Mouse (Mus musculus) liver, embryonic 15.5 days (tissue): Measurements from ENCODE around the gene Sap25. TPM values are rescaled to one million over a fixed set of nuclear protein-coding genes. Genes with fewer than 3 reads are reported as not detected.

Experiments used
- ATAC-seq: fragments of 200-750 bp; cut with Nextera tagmentation; 2 replicates; pipeline ENCODE4 v1.8.0; 2017; ENCODE audit warnings: moderate number of reproducible peaks, mild to moderate bottlenecking, moderate library complexity; ENCODE audit not compliant: insufficient read depth
- H3K27ac ChIP-seq: fragments of 300-500 bp; sonication (generic); replicated peaks from 2 replicates; pipeline ENCODE4 v1.5.1; 2015; ENCODE audit warnings: mild to moderate bottlenecking, inconsistent platforms
- H3K27me3 ChIP-seq: fragments of 300-500 bp; sonication (generic); 2 replicates; pipeline ENCODE4 v1.6.1; 2015; ENCODE audit warnings: mild to moderate bottlenecking, inconsistent platforms
- H3K36me3 ChIP-seq: fragments of 300-500 bp; sonication (generic); replicated peaks from 2 replicates; pipeline ENCODE4 v1.6.1; 2015; ENCODE audit warnings: moderate library complexity, mild to moderate bottlenecking, inconsistent platforms
- H3K4me1 ChIP-seq: fragments of 300-500 bp; sonication (generic); replicated peaks from 2 replicates; pipeline ENCODE4 v1.6.1; 2015; ENCODE audit warnings: inconsistent platforms
- H3K4me2 ChIP-seq: fragments of 300-500 bp; sonication (generic); 2 replicates; pipeline ENCODE4 v1.6.1; 2015; ENCODE audit warnings: moderate library complexity, mild to moderate bottlenecking, inconsistent platforms
- H3K4me3 ChIP-seq: fragments of 300-500 bp; sonication (generic); replicated peaks from 2 replicates; pipeline ENCODE4 v1.5.1; 2015; ENCODE audit warnings: mild to moderate bottlenecking, inconsistent platforms
- H3K9ac ChIP-seq: fragments of 300-500 bp; sonication (generic); 2 replicates; pipeline ENCODE4 v1.6.1; 2015; ENCODE audit warnings: moderate library complexity, mild to moderate bottlenecking, inconsistent platforms
- H3K9me3 ChIP-seq: fragments of 300-500 bp; sonication (generic); replicated peaks from 2 replicates; pipeline ENCODE4 v1.6.1; 2016; ENCODE audit warnings: inconsistent platforms
- WGBS: fragments of 180-500 bp; shearing (Covaris S2); methylation state at CpG from one replicate; pipeline ENCODE4 v1.1.7; 2015; ENCODE audit warnings: mixed read lengths; ENCODE audit not compliant: insufficient replicate concordance; 5-methylcytosine and 5-hydroxymethylcytosine counted together
- polyA plus RNA-seq: library from polyadenylated mRNA; unstranded; fragments of >200 nt; fragmentation: Nextera tagmentation; extraction: Ambion mirVana; gene quantifications from 2 replicates; pipeline ENCODE4 v1.2.1, GENCODE M21; 2015

Sap25 gene
- polyA plus RNA-seq, 1 experiment from 2014 or later: 3.6 TPM

DNA sequence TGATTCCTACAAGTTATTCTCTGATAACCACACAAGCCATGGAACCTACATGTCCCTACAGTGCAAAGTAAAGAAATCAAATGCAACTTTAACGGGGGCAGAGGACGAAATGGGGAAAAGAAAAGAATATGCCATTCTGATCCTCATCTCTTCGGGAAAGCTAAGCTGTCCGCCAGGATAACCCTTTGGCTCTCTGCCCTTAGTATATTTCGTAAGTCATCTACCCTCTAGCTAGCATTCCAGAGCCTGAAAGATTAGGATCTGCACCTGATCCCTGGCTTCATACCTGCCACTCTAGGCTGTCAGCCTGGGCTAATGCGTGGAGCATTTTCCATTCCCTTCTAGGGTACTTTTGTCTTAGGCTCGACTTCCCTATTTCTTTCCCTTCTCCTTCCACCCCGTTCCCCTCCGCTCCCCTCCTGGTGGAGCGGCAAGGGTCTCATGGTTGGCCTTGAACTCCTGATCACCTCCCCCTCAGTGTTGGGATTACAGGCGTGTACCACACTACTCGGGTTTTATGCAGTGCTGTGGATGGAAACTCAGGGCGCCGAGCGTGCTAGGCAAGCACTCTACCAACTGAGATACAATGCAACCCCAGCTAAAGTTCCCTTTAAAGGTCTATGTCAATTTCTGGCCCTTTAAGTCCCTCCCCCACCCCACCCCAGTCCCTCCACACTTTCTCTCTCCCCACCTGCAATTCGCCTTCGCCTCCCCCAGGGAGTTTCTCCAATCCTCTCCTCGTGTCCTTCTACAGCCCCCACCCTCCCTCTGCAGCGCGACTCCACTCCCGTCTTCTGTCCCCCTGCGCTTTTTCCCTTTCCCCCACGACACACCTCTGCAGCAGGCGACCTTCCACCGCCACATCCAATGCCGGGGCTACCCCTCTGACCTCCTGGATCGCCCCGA lies 42.5 kb downstream of the Sap25 start:
- Histone ChIP-seq H3K27me3 (no peaks in the 10 kb centered on the region), H3K4me3 (peak overlapping the region; percentile 92), H3K9me3 (no peaks in the 10 kb centered on the region), H3K27ac (peak overlapping the region; percentile 97), H3K9ac (peak overlapping the region; percentile 86), H3K4me2 (peak overlapping the region; percentile 89), H3K4me1 (peaks cover 78% of the 10 kb centered on the region), H3K36me3 (peaks cover 39% of the 10 kb centered on the region)
- WGBS: 3% methylated on average over 28 of the region's 28 CpGs
- no peak for ATAC-seq

DNA sequence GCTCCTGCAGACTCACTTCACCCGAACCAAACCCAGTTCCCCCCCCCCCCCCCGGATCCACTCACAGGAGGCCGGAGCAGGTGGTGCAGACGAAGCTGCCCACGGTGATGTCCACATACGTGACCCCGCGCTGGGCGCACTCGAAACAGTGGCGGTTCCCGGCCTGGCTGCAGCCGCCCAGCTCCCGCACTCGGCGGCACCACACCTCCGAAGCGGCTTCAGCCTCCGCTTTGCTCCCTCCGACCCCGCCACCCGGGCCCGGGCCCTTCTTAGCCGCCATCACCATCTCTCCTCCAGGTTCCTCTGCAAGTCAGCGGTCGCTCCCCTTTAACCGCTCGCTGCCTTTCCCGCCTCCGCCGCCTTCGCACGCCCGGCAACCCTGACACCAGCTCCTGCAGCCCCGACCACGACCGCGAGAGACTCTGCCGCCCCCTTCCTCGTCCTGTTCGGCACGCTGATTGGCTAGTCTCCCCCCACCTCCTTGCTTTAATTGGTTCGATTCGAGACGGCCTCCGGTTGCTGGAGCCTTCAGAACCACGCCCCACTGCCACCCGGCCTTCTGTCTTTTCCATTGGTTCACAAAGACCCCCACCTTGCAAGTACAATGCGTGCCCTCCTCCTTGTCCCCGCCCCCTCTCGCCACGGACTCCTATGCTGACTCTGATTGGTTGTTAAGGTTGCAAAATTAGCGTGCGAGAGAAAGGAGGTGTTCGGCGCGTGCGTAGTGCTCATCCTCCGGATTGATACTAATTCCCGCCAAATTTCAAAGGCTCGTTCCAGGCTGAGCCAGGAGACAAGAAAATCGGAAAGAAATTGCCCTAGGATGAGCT lies 43.4 kb downstream of the Sap25 start, which contains the start of gene Agfg2:
TSS of gene Agfg2 (minus strand) at position 433 of the 830 bp plus-strand sequence.
- Histone ChIP-seq H3K4me3 (peak within 1 kb of the TSS; percentile 92), H3K4me2 (peak within 1 kb of the TSS; percentile 89), H3K27me3 (no peaks in the 10 kb centered on the region), H3K36me3 (peaks cover 30% of the 10 kb centered on the region), H3K4me1 (peaks cover 81% of the 10 kb centered on the region), H3K9ac (peak within 1 kb of the TSS; percentile 86), H3K27ac (peak within 1 kb of the TSS; percentile 97), H3K9me3 (no peaks in the 10 kb centered on the region)
- under 1% methylated on average over 62 of the region's 62 CpGs for WGBS
- peak; percentile 84 for ATAC-seq

DNA sequence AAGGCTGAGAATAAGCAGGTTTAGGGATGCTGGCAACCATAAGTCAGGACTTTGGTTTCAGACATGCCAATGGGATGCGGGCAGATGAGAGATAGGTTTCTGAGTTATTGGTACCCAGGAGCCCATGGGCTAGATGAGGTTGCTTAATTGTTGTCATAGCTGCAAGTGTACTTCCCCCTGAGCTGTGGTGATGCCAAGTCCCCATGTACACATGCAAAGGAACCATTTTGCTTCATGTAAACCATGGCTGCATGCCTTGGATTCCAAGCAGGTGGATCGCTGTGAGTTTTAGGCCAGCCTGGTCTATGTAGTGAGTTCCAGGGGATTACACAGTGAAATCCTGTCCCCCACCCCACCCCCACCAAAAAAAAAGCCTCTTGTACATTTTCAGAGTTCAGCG lies 44.5 kb downstream of the Sap25 start:
- Histone ChIP-seq H3K9me3 (no peaks in the 10 kb centered on the region), H3K9ac (peak overlapping the region; percentile 63), H3K4me1 (peaks cover 85% of the 10 kb centered on the region), H3K27me3 (no peaks in the 10 kb centered on the region), H3K36me3 (peaks cover 19% of the 10 kb centered on the region), H3K4me3 (peak overlapping the region; percentile 45), H3K4me2 (peak overlapping the region; percentile 89), H3K27ac (peak overlapping the region; percentile 97)
- 29% methylated on average over 3 of the region's 3 CpGs for WGBS
- no peak for ATAC-seq

DNA sequence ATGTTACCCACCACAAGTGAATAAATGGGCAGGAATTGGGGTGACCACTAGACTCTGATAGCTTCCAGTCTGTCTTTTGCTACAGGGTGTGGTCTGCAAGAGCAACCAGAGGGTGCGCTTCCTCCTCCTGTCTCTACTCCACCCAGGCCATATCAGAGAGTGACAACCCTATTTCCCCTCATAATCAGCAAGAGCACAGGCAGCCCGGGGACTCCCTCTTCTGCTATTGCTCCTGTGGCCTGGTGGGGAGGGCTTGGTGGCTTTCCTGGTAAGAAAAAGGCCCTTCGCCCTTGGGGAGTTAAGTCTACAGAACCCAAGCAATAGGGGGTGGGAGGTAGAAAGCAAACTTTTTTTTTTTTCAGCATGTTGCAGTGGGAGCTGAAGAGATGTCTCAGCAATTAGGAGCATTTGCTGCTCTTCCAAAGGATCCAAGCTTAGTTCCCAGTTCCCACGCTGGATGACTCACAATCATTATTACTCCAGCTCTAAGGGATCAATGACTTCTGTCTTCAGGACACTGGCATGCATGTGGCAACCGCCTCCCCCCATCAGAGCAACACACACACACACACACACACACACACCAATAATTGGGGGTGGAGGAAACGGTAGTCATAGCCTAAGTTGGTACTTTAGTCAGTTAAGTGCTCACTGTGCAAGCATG lies 45.1 kb downstream of the Sap25 start:
- H3K4me3 ChIP-seq: peak overlapping the region; percentile 45
- H3K36me3 ChIP-seq: peaks cover 13% of the 10 kb centered on the region
- H3K27ac ChIP-seq: peak overlapping the region; percentile 97
- no peaks in the 10 kb centered on the region for H3K9me3 ChIP-seq
- 14% methylated on average over 6 of the region's 6 CpGs for WGBS
- peak overlapping the region; percentile 63 for H3K9ac ChIP-seq
- peaks cover 80% of the 10 kb centered on the region for H3K4me1 ChIP-seq
- H3K4me2 ChIP-seq: peak overlapping the region; percentile 89
- no peaks in the 10 kb centered on the region for H3K27me3 ChIP-seq
- ATAC-seq: peak; percentile 86

DNA sequence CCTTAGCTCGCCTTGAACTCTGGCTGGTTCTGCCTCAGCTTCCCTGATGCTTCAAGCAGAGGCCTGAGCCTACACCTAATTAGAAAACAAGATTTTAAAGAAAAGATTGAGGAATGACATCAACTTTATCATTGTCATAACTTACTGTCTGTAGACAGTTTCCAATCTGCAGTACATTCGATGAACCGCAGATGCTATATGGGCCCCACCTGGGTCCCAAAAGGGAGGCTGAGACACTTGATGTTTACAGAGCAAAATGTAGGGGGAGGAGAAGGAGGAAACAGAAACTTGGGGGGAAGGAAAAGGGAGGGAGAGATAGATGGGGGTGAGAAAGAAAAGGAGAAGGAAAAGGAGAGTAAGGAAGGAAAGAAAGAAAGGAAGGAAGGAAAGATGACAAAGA lies 48.8 kb downstream of the Sap25 start:
- Histone ChIP-seq H3K9ac (no peak overlapping the region), H3K4me3 (no peak overlapping the region), H3K9me3 (no peaks in the 10 kb centered on the region), H3K36me3 (no peaks in the 10 kb centered on the region), H3K4me2 (no peak overlapping the region), H3K27me3 (no peaks in the 10 kb centered on the region), H3K4me1 (peaks cover 54% of the 10 kb centered on the region), H3K27ac (peak overlapping the region; percentile 97)
- 80% methylated on average over 3 of the region's 3 CpGs for WGBS
- ATAC-seq: no peak

DNA sequence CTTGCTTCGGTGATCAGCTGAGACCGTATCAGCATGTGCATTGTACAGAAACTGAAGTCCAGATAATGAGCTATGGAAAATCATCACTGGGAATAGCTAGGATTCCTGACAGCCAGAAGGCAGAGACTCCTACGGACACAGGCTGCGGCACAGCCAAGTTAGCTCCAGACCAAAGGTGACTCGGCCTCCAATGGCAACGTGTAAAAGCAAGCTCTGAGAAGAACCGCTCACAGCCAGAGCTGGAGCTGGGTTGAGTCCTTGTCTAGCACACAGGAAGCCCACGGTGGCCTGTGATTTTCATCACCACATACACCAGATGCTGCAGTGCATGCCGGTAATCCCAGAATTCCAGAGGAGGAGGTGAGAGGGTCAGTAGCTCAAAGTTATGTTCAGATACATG lies 49.4 kb downstream of the Sap25 start:
- Histone ChIP-seq H3K27ac (peak overlapping the region; percentile 97), H3K4me3 (no peak overlapping the region), H3K9me3 (no peaks in the 10 kb centered on the region), H3K4me2 (no peak overlapping the region), H3K9ac (no peak overlapping the region), H3K27me3 (no peaks in the 10 kb centered on the region), H3K36me3 (no peaks in the 10 kb centered on the region), H3K4me1 (peaks cover 49% of the 10 kb centered on the region)
- no peak for ATAC-seq
- WGBS: 70% methylated on average over 9 of the region's 9 CpGs

DNA sequence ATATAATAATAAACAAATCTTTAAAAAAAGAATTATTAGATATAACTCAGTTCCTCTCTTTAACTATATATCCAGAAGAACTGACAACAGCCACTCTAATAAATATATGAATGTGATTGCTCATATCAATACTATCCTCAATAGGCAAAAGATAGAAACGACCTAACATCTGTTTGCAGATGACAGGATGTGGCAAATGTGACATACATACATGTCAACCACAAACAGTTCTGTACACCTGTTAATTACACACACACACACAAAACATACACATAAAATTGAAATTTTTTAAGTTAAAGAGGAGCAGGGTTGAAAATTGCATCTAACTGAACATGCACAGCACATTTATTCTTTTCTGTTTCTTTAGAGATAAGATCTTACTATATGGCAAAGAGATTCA lies 50.7 kb downstream of the Sap25 start:
- Histone ChIP-seq H3K27ac (no peak overlapping the region), H3K4me2 (no peak overlapping the region), H3K4me1 (peaks cover 36% of the 10 kb centered on the region), H3K9me3 (no peaks in the 10 kb centered on the region), H3K9ac (no peak overlapping the region), H3K4me3 (no peak overlapping the region), H3K36me3 (no peaks in the 10 kb centered on the region), H3K27me3 (no peaks in the 10 kb centered on the region)
- 15% methylated on average over 1 of the region's 1 CpGs for WGBS
- ATAC-seq: no peak

Other genes starting within 250 kb of the Sap25 start
- gene Zan, start 164.3 kb upstream of the Sap25 start, polyA plus RNA-seq: 0.07 and 0.25 TPM in 2 replicates
- gene Pop7, start 138.8 kb upstream of the Sap25 start, polyA plus RNA-seq: 29.4 and 33.4 TPM in 2 replicates
- gene Gigyf1, start 122.8 kb upstream of the Sap25 start, polyA plus RNA-seq: 3.2 and 3.8 TPM in 2 replicates
- 0.68 and 1.0 TPM in 2 replicates for gene Epo, start 108.1 kb upstream of the Sap25 start, polyA plus RNA-seq
- 150 and 161 TPM in 2 replicates for gene Gnb2, start 107.8 kb upstream of the Sap25 start, polyA plus RNA-seq
- gene Actl6b, start 87.8 kb upstream of the Sap25 start, polyA plus RNA-seq: 0.07 TPM in 2 replicates
- 55.1 and 65.5 TPM in 2 replicates for gene Tfr2, start 71.5 kb upstream of the Sap25 start, polyA plus RNA-seq
- 29.7 and 31.7 TPM in 2 replicates for gene Mospd3, start 40.3 kb upstream of the Sap25 start, polyA plus RNA-seq
- gene Pcolce, start 27.6 kb upstream of the Sap25 start, polyA plus RNA-seq: 16.6 and 17.4 TPM in 2 replicates
- not detected in 2 replicates for gene Fbxo24, start 12.3 kb upstream of the Sap25 start, polyA plus RNA-seq
- 25.7 and 26.4 TPM in 2 replicates for gene Lrch4, start 12.2 kb upstream of the Sap25 start, polyA plus RNA-seq
- gene Gm20605, start 12.2 kb upstream of the Sap25 start, polyA plus RNA-seq: 6.0 and 7.8 TPM in 2 replicates
- gene Irs3, start 4.4 kb downstream of the Sap25 start, polyA plus RNA-seq: 0.07 TPM in 1 of 2 replicates, not detected in the other
- 35.3 and 35.6 TPM in 2 replicates for gene Agfg2, start 43.4 kb downstream of the Sap25 start, polyA plus RNA-seq
- 0.21 and 0.39 TPM in 2 replicates for gene Nyap1, start 100.3 kb downstream of the Sap25 start, polyA plus RNA-seq
- 68.8 and 75.1 TPM in 2 replicates for gene Tsc22d4, start 104.4 kb downstream of the Sap25 start, polyA plus RNA-seq
- gene Ppp1r35, start 137.5 kb downstream of the Sap25 start, polyA plus RNA-seq: 21.0 and 21.3 TPM in 2 replicates
- gene Mepce, start 146.3 kb downstream of the Sap25 start, polyA plus RNA-seq: 4.0 and 5.0 TPM in 2 replicates
- gene Zcwpw1, start 146.5 kb downstream of the Sap25 start, polyA plus RNA-seq: 3.2 and 3.3 TPM in 2 replicates
- 4.0 and 4.7 TPM in 2 replicates for gene Pilra, start 194.9 kb downstream of the Sap25 start, polyA plus RNA-seq
- gene Pilrb1, start 216.8 kb downstream of the Sap25 start, polyA plus RNA-seq: 4.9 and 5.7 TPM in 2 replicates
- gene Pilrb2, start 230.5 kb downstream of the Sap25 start, polyA plus RNA-seq: 5.2 and 6.4 TPM in 2 replicates